Mouse (Mus musculus) testis, adult 2 months (tissue): ENCODE data around the gene Arl10.

Source experiments
- CTCF ChIP-seq: fragments of 200-500 bp; IDR thresholded peaks from 2 replicates; pipeline ENCODE4 v1.5.1; 2012; ENCODE audit warnings: low read depth, mild to moderate bottlenecking, inconsistent platforms, low read length, moderate library complexity; ENCODE audit not compliant: control insufficient read depth, insufficient read depth, insufficient replicate concordance
- POLR2A ChIP-seq: fragments of 200-500 bp; IDR thresholded peaks from 2 replicates; pipeline ENCODE4 v1.6.1; 2012; ENCODE audit warnings: low read depth, mild to moderate bottlenecking, inconsistent platforms, low read length, moderate library complexity; ENCODE audit not compliant: control insufficient read depth

DNA sequence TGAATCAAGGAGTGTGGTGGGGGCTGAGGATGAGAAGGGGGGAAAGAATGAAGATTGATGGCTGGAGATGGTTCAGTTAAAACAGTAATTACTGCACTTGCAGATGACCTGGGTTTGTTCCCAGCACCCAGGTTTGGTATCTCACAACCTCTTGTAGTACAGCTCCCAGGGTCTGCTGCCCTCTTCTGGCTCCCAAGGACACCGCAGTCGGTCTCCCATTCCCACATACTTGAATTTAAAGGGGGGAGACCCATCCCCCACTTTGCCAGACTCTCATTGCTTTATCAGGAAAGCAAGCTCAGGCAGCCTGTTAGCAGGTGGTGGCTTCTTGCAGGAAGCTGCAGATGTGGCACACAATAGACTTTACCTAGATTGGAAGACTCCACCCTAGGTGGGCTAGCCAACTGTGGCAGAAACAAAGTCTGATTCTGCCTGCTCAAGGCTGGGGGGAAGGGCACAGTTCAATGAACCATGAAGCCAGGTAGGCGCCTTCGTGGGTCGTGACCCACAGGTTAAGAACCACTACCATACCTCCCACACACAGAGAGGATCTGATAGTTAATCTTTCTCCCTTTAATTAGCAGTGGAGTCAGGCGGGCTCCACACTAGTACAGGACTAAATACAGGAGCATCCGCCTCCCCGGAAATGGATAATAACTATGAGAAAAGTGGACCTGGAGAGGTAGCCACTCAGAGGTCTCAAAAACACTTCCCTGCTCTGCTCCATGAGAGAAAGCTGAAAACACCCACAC is 9.0 kb upstream of the Arl10 start:
- TF ChIP-seq POLR2A (no peak), CTCF (no peak)
